Mouse (Mus musculus) left cerebral cortex, postnatal 36 days (tissue): ENCODE data around the gene Crip1. TPM values are rescaled to one million over a fixed set of nuclear protein-coding genes. Genes with fewer than 3 reads are reported as not detected.
A peak's percentile ranks its signal among the peaks of the same experiment; 100 is the strongest.
"Not testable (repeated sequence)": the region's sequence is repeated elsewhere in the genome, so short reads cannot be mapped to it uniquely, and the experiment has no call there.

Source experiments
- DNase-seq, 2 experiments: peaks; one replicate each; pipeline ENCODE4 v3.0.0; 2021 to 2022; ENCODE audit warnings: low spot score in 2 of 2, mixed read lengths in 1 of 2
- intact Hi-C: fragments of 180-260 bp; cut with DNase I; formaldehyde crosslinking; loops from one replicate; pipeline ENCODE4 v1.15.1; 2025
- total RNA-seq, 2 experiments: library from RNA; stranded (reverse); gene quantifications; 2 replicates each; pipeline ENCODE4 v1.2.3; 2021

Crip1 gene
- total RNA-seq, 2 experiments from 2014 or later = 12.9 to 14.2 TPM

DNA sequence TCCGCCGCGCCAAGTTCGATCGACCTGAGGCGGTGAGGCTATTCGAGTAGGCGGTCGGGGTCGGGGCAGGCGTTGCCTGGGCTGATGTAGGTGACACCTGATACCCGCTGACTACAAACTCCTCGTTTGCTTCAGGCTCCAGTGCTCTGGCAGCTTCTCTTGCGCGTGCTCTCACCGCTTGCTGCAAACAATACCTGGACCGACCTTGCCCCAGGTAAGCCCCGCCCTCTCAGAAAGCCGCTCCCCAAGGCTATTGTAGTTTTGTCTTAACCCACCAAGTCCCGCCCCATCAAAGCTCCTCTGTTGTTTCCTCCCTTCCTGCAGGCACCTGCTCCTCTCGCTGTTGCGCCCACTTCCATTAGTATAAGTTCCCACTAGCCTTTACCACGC, 10.4 kb downstream of the Crip1 start:
- no peak for DNase-seq
- intact Hi-C loops = no loop called here

DNA sequence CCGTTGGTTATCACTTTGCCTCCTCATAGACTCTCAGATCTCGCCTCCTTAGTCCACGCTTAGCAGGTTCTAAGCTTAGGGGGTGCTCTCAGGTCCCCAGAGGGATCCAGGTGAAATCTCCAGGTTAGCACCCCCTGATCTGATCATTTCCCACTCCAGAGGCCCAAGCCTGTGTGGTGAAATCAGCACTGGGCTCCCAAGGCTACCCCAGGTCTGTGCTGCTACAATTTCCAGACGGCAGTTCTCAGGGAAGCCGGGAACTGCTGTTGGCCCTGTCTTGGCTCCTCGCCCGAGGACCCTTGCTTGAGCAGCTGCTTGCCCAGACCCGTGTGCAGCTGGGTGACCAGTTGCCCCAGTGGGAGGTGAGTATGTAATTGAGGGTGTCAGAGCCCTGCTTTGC, 10.9 kb downstream of the Crip1 start:
- intact Hi-C loops = no loop called here

DNA sequence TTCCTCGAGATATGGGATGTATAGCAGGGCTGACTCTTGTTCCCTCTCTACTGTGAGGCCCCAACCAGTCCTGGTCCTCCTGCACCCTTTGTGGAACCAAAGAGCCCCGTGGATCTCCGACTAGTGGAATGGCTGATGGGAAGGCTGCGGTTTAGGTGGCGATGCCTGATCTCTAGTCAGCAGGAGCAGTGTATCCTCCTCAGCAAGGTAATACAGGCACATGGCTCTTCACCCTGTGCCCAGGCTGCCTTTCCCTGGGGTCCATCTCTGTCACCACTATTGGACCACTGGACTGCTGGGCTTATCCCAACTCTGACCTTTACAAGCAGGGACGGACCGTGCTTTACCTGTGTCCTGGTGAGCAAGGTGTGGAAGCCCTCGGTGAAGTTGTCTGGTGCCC, 11.4 kb downstream of the Crip1 start:
- intact Hi-C loops = no loop called here

More for the DNA sequence above, 10.9 kb downstream of the Crip1 start:
- no peak for DNase-seq

DNA sequence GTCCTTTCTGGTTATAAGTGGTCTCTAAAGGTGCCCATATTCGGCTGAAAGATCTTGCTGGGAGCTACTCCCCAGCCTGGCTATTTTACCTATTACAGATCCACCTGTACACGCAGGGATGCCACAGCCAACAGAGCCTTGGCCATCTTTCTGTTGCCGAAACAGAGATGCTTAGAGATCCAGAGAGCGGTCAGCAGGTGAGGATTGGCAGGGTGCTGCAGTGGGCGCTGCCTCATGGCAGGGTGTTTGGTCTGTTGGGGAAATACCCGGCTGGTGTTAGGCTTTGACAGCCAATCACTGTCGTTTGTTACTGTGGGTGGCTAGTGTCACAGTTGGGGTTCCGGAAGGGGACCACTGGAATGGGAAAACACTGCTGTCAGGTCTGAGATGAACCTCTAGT, 11.9 kb downstream of the Crip1 start:
- intact Hi-C loops = no loop called here
- DNase-seq = no peak

More for the DNA sequence above, 11.4 kb downstream of the Crip1 start:
- no peak for DNase-seq

DNA sequence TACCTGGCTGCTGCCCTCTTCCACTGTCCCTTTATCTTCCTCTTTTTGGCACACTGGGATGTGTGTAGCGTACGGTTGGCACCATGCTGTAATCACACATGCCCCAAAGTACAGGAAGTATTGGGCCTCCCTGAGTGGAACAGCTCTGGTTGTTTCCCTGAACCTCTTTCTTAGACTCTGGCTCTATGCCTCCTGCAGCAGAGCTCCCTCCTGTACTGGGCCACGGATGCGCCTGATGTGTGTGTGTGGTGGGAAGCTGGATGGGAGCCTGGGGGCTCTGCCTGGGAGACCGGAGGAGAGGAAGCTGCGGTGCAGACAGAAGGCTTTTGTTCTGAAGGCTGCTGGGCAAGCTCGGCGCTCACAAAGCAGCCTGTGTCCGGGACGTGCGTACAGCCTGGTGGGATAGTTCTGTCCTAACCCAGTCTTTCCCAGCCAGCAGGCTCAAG, 17.5 kb downstream of the Crip1 start:
- DNase-seq = no peak

DNA sequence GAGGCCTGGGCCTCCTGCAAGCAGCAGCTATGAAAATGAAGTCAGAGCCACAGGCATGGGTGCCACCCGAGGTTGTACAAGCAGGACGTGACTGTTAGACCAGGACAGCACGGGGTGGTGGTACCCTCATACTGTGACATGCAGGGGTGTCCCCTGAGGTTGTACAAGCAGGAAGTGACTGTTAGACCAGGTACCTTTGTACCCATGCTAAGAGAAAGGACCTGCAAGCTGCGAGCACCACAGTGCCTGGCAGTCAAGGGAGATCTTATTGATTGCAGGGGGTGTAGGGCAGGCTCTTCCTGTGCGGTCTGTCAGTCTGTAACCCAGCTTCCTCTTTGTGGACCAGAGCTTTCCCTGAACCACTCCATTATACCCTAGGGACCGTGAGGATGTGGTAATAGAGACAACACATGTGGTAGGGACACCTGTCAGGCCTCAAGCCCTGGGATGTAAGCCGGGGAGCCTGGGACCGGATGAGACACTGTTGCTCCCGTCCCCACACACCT, 22.0 kb downstream of the Crip1 start:
- intact Hi-C loops = no loop called here
- no peak for DNase-seq

More for the DNA sequence above, 17.5 kb downstream of the Crip1 start:
- intact Hi-C loops = no loop called here

DNA sequence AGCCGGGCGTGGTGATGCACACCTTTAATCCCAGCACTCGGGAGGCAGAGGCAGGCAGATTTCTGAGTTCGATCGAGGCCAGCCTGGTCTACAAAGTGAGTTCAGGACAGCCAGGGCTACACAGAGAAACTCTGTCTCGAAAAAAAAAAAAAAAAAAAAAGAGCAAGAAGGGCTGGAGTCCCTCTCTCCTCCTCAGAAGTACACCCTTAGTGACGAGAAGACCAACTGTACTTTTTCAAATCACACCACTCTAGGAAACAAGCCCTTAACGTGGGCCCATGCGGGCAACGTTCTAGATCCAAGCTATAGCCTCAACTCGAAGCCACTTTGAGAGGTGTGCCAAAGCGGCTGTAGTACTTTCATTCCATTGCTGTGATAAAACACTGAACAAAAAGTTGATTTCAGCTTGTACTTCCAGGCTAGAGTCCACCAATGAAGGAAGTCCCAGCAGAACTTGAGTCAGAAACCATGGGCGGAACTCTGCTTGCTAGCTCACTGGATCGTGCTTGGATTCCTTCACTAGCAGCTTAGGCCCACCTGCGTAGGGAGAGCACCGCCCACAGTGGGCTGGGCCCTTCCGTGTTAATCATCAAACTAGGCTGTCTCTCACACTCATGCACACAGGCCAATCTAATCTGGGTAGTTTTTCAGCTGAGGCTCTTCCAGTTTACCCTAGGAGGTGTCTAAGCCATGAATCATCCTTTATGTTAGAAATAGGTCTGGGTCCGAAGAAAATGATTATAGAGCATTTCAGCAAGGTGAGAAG, 31.0 kb downstream of the Crip1 start:
- intact Hi-C loops = no loop called here
- DNase-seq = no peak

DNA sequence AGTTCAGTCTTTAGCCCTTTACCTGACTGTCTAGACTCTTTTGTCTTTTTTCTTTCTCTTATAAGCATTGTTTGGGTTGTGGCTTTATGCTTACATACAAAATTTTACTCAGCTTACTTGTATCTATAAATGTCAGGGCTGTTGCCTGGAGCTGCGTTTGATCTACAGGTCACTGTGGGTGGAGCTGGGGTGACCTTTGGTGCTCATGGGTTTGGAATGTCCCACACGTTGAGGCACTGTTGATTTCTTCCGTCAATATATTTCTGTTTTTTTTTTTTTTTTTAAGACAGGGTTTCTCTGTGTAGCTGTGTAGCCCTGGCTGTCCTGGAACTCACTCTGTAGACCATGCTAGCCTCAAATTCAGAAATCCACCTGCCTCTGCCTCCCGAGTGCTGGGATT, 34.9 kb downstream of the Crip1 start:
- DNase-seq = no peak
- intact Hi-C loops = no loop called here

DNA sequence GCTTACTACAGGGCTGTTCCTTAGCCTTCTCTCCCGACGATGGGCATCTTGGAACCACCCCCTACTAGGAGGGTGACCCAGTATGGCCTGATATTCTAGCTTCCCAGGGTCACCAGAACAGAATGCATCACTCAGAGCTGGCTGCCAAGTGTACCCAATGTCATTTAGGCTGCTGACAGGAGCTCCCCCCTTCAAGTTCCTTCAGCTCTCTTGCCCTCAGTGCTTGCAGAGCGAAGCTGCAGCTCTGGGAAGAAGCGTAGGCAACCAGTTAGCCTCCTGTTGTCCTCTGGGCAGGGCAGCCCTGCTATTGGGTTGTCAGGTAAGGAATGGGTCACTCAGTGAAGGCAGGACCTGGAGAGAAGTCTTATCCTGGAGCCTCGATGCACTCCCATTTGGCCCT, 38.8 kb downstream of the Crip1 start:
- intact Hi-C loops = loop anchor here (5.0 kb wide), 1 partner anchor 43 kb away; the partner anchor contains the start of gene Crip2
- no peak for DNase-seq

DNA sequence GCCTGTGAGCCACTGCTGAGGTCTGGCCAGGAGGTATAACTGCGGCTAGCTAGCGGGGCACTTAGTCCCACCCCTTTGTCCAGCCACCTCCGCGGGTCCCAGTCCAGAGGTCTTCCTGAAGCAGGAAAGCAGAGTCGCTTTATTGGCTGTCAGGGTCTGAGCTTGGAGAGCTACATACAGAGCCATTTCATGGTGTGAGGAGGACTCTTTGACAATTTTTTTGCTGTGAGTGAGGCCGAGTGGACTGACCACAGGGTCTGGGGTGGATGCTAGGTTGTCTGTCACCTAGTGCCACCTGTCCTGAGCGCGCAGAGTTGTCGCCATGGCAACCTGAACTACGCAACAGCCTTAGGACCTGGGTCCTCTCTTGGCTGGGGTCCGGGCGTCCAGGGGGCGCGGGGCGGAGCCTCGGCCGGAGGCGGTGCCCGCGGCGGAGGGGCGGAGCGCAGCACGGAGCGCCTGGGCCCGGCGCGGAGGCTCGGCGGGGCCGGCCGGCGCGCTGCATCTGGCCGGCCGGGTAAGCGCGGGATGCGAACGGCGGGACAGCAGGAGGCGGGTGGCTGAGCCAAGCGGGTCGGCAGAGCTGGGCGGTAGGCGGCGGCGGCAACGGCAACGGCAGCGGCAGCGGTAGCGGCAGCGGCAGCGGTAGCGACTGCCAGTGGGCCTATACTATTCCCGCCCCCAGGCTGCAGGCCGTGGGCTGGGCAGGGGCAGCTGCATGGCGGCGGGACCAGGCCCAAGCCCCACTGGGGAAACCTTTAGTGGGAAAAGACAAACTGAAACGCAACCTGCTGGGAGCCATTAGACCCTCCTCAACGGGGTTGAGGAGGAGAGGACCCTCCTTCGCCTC, 39.6 kb downstream of the Crip1 start, which contains the start of gene Tmem121:
TSS of gene Tmem121 (plus strand) at position 489 of the 850 bp plus-strand sequence.
- intact Hi-C loops = loop anchor here (5.0 kb wide), 1 partner anchor 43 kb away; the partner anchor contains the start of gene Crip2
- DNase-seq = peak; percentile 54 to 65

DNA sequence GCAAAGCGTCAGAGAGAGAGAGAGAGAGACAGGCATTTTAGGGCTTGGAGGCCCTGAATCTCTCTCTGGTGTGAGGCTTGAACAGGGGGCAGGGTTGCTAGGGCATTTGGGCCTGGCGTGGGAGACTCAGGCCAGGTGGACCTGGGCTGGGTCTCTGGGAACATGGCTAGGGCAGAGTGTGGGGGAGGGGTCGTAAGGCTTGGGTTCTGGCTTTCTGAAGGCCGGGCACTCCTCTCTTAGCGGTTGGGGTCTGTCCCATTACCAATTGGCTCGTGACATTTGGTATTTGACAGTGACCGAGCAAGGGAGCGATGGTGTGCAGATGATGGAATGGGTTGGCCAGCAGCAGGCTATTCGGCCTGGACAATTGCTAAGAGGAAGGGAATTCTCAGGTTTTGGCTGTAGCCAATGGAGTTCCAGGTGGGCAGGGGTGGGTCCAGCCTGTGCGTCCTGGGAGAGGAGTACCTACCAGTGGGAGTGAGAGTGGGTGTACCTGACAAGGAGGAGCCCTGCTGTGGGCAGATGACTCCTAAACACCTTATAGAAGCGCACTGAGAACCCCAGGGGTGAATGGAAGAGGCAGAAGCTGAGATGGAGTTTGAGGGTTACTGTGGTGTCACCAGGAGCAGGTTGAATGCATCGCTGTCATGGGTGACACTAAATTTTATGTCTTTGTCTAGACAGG, 40.4 kb downstream of the Crip1 start:
- intact Hi-C loops = loop anchor here (5.0 kb wide), 1 partner anchor 44 kb away; the partner anchor contains the start of gene Crip2
- peak in 1 of 2 experiments; percentile 32 for DNase-seq

DNA sequence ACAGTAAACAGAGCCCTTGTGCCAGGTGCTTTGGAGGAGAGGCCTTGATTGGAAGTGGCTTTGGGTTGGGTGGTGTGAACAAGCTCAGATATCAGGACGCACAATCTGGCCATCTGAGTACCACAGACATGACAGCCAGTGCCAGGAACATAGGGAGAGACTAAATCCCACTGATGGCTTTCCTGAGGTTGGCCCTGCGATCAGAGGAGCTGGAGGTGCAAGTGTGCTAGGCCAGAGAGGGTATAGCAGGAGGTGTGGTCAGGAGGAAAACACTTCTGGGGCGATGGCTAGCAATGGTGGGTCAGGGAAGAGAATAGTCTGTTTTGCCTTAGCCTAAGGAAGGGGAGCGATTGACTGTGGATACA, 40.9 kb downstream of the Crip1 start:
- intact Hi-C loops = loop anchor here (5.0 kb wide), 1 partner anchor 45 kb away; the partner anchor contains the start of gene Crip2
- DNase-seq = no peak

DNA sequence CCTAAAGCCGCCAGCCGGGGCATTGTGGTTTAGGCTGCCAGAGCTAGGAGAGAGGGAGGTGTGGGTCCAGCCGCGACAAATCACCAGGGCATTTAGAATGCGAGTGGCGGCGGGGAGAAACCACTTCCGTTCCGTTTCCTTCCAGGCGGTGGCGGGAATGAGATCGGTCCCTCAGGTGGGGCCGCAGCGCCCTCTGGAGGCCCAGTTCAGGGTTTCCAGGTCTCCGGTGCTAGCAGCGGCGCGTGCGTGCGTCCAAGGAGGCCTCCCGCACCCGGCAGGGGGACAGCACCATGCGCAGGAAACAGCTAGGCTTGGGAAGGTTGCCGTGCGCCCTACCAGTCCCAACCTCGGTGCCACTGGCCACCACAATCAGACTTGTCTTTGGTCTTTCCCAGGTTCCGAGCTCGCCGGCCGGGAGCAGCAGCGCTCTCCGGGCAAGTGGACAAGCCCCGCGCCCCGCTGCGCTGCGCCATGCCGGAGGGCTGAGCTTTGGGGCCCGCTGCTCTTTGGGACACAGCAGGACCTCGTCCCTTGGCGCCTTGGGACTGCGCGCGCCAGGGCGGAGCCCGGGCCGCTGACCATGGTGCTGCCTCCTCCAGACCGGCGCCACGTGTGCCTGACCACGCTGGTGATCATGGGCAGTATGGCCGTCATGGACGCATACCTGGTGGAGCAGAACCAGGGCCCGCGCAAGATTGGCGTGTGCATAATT, 41.6 kb downstream of the Crip1 start:
- intact Hi-C loops = loop anchor here (5.0 kb wide), 1 partner anchor 45 kb away; the partner anchor contains the start of gene Crip2
- peak; percentile 91 to 92 for DNase-seq

DNA sequence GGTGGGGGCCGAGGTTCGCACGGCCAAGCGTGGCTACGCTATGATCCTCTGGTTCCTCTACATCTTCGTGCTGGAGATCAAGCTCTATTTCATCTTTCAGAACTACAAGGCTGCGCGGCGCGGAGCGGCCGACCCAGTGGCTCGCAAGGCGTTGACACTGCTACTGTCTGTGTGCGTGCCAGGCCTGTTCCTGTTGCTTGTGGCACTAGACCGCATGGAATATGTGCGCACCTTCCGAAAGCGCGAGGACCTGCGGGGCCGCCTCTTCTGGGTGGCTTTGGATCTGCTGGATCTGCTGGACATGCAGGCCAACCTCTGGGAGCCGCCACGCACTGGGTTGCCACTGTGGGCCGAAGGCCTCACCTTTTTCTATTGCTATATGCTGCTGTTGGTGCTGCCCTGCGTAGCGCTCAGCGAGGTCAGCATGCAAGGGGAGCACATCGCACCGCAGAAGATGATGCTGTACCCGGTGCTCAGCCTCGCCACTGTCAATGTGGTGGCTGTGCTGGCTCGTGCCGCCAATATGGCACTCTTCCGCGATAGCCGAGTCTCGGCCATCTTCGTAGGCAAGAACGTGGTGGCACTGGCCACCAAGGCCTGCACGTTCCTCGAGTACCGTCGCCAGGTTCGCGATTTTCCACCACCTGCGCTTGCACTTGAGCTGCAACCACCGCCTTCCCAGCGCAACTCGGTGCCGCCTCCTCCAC, 42.4 kb downstream of the Crip1 start:
- intact Hi-C loops = loop anchor here (5.0 kb wide), 1 partner anchor 46 kb away; the partner anchor contains the start of gene Crip2
- DNase-seq = no peak

DNA sequence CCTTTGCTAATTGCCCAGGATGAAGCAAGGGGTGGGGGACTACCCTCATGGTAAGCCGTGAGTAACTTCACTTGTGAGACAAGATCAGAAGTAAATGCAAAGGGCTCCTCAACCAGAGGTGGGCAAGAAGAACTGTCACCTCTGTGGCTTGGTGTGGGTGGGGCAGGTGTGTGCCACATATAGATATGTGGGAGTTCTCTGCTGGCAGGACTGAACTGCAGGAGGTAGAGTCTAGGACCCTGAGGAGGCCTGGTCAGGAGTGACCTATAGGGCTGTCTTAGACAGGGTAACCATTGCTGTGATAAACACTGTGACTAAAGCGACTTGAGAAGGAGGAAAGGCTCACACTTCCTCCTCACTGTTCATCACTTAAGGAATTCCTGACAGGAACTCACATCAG, 47.3 kb downstream of the Crip1 start:
- DNase-seq = no peak
- intact Hi-C loops = no loop called here

DNA sequence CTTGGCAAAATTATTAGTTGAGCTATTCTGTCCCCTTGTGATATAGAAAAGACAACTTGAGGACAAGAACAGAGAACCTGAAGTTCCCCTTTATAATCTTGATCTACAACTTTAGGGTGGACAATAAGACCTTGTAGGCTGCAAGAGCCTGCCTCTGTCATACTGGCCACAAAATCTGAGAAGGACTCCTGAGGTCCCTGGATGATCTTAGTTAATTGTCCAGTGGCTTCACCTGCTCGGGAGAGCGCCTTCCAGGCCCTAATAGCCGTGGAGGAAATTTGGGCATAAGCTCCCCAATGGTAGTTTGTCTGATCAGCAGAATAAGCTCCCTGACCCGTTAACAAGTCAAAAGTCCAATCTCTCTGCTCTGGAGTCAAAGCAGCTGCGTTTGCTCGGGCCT, 53.0 kb downstream of the Crip1 start:
- DNase-seq, intact Hi-C loops: not testable (repeated sequence)

DNA sequence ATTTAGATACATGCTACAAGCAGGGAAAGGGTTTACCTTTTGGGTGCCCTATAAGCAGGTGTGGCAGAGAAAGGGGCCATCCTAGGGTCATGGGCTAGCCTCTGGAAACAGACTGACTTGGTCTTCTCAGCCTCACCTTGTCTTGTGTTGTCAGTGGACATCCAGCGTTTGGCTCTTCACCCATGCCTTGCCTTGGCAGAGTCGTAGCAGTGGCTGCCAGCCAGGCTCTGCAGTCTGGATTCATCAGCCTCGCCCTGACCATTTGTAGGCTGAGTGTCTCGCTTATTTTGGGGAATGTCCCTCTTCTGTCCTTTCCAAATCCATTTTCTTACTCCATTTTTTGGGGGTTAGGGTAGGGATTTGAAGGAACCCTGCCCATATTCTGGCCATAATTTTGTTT, 55.2 kb downstream of the Crip1 start:
- no peak for DNase-seq
- intact Hi-C loops = no loop called here

DNA sequence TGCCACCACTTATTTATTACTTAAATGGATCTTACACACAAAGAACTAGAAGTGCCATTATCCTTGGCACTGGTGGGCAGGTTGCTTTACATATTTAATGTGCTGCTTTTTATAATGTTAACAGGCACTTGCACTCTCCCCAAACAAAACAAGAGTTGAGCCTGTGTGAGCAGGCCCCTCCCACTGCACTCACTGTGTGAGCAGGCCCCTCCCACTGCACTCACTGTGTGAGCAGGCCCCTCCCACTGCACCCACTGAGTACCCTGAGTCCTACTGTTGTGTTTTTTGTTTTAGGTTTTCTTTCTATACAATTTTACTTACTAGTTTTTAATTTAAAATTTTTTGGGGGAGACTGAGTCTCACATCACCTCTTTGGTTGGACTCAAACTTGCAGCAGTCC, 55.9 kb downstream of the Crip1 start:
- DNase-seq = no peak
- intact Hi-C loops = no loop called here
